Mouse (Mus musculus) G1E-ER4 (cell line): ENCODE results near the gene Coro1b. TPM values are rescaled to one million over a fixed set of nuclear protein-coding genes. Genes with fewer than 3 reads are reported as not detected.

Experiments used
- GATA1 ChIP-seq: IDR thresholded peaks from one replicate; pipeline ENCODE4 v1.8.0; 2012; ENCODE audit warnings: low read length, inconsistent platforms
- polyA plus RNA-seq: library from polyadenylated mRNA; stranded (reverse); fragments of >175 nt; gene quantifications from 2 replicates; pipeline ENCODE4 v1.2.3, GENCODE M21; 2012

Coro1b gene
- polyA plus RNA-seq, 1 experiment, result 368 TPM

GRCm38 (mm10) chr19:4131075-4131474 lies 17.3 kb upstream of the Coro1b start:
- TF ChIP-seq GATA1, result no peak

- TF ChIP-seq GATA1, result no peak
Observed at GRCm38 (mm10) chr19:4131768-4132167, 16.7 kb upstream of the Coro1b start.

- no peak for TF ChIP-seq GATA1
Observed at GRCm38 (mm10) chr19:4134354-4134753, 14.1 kb upstream of the Coro1b start.

GRCm38 (mm10) chr19:4136463-4136862 lies 12.0 kb upstream of the Coro1b start:
- no peak for TF ChIP-seq GATA1

- no peak for TF ChIP-seq GATA1
Observed at GRCm38 (mm10) chr19:4137913-4138312, 10.5 kb upstream of the Coro1b start.

GRCm38 (mm10) chr19:4139446-4139845 lies 9.0 kb upstream of the Coro1b start, which contains the start of gene Gpr152:
Gene Gpr152, plus strand, starts transcription at chr19:4139787.
- no peak for TF ChIP-seq GATA1

GRCm38 (mm10) chr19:4140147-4140546 lies 8.3 kb upstream of the Coro1b start:
- no peak for TF ChIP-seq GATA1

GRCm38 (mm10) chr19:4142416-4143173 lies 5.8 kb upstream of the Coro1b start:
- no peak for TF ChIP-seq GATA1

- no peak for TF ChIP-seq GATA1
Observed at GRCm38 (mm10) chr19:4143759-4144268, 4.6 kb upstream of the Coro1b start, which contains the start of gene Cabp4. Gene Cabp4, minus strand, starts transcription at chr19:4144033.

- no peak for TF ChIP-seq GATA1
Observed at GRCm38 (mm10) chr19:4144550-4145498, 3.6 kb upstream of the Coro1b start.

- TF ChIP-seq GATA1, result no peak
Observed at GRCm38 (mm10) chr19:4145936-4146335, 2.5 kb upstream of the Coro1b start.

GRCm38 (mm10) chr19:4146366-4147021 lies 1.9 kb upstream of the Coro1b start:
- TF ChIP-seq GATA1, result no peak

- TF ChIP-seq GATA1, result no peak
Observed at GRCm38 (mm10) chr19:4147022-4147405, 1.4 kb upstream of the Coro1b start.

GRCm38 (mm10) chr19:4147782-4148490 lies 483 bp upstream of the Coro1b start:
- no peak for TF ChIP-seq GATA1

GRCm38 (mm10) chr19:4148819-4149218 lies 400 bp downstream of the Coro1b start:
- TF ChIP-seq GATA1, result no peak
